Mouse (Mus musculus) megakaryocyte, adult 5-6 weeks (primary cell): ENCODE measurements at regions not wholly inside any gene's neighbourhood (a gene's known extent, or its start where the extent isn't known, plus 50 kb on each side); places are given as distances from the start of the nearest gene placed in this dataset.

Experiments
- ATAC-seq: 2 replicates; pipeline ENCODE4 v1.8.0; 2016; ENCODE audit warnings: mild to moderate bottlenecking, inconsistent platforms; ENCODE audit not compliant: poor library complexity, severe bottlenecking

DNA sequence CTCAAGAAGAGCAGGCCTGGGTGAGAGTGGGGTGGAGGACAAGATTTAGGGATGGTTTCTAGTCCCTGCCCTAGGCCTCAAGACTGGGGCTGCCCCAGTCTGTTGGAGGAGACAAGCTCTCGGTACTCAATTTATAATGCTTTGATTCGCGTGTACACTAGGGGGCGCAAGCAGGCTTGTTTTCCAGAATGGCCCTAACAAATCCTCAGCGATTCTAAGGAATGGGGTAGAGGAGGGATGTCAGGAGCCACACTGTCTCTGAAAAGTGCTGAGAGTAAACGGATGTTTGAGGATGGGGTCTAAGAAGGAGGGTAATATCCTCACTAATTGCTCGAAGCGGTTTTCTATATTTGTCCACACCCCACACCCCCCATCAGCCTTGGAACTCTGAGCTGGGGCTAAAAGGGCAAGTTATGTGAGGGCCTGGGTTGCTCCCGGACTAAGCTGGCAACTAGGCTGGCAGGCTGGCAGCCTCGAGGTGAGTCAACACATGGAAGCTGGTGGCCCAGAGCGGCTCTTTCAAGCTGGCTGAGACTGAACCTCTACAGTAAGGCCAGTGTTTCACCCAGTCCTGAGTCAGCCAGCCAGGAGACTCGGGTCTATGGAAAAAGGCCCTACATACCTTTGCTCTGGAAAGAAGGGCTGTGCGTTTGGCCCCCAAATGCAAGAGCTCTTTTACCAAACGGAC lies 176.7 kb downstream of the Ttc8 start:
- peak; percentile 69 for ATAC-seq

DNA sequence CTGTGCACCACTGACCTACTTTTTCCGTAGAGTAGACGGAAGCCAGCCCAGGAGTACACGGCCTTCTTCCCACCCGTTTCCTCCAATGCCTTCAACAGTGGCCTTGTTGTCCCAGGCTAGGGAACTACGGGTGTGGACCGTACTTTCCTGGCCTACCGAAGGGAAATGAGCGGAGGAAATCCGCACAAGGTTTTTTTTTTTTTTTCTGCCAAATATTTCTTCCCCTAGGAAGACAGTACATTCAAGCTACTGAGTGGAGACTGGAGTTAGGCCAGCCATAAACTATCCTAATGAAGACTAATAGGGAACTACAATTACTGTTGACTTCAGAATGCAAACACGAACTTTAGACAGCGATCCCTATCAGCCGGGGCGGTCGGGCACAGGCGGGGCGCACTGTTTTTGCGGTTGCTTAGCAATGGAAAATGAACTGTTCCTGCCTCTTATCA lies 177.3 kb downstream of the Ttc8 start:
- ATAC-seq = no peak

DNA sequence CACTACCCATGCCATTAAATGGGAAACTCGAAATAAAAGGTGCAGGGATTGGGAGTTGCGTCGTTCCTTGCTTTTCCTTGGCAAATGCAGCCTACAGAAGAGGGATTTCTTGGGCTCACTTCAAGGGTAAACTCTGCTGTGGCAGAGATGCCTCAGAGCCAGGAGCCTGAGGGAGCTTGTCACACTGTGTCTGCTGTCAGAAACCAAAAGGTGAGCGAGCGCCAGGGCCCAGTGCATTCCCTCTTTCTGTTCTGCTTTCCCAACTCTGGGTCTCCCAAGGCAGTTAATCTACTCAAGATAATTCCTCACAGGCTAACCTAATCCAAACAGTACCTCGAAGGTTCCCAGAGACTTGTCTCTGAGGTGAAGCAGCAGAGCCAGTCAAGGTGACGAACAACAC lies 179.5 kb downstream of the Ttc8 start:
- no peak for ATAC-seq

DNA sequence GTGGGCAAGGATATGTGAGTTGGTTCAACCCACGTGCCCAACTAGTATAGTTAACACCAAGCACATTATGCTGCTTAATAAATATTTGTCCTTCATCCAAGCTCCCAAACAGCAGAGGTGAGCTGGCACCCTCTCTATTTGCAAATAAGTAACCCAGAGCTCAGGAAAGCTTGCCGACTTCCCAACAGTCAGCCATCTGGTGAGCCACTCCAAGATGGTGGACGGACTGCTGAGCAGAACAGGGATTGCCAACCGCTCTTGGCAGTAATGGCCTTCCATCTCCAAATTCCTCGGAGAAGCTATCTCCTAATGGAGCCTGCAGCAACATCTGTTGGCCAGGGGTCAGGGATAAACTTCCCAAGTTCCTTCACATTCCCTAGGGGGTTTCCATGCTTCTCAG lies 188.2 kb downstream of the Ttc8 start:
- no peak for ATAC-seq

DNA sequence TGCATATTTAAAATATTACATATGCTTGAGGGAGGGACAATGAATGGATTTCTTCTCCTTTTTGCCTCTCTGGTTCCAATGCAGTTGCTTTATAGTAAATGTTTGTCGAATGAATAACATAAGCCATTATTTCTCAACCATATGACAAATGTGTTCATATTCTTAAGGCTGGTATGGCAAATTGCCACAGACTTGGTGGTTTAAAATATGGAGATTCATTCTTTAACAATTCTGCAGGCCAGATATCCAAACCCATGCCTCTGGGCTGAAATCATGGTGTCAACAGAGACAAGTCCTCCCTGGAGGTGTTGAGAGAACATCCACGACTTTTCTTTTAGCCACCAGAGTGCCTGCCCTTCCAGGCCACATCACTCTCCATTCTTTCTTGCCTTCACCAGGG lies 193.4 kb downstream of the Ttc8 start:
- no peak for ATAC-seq

DNA sequence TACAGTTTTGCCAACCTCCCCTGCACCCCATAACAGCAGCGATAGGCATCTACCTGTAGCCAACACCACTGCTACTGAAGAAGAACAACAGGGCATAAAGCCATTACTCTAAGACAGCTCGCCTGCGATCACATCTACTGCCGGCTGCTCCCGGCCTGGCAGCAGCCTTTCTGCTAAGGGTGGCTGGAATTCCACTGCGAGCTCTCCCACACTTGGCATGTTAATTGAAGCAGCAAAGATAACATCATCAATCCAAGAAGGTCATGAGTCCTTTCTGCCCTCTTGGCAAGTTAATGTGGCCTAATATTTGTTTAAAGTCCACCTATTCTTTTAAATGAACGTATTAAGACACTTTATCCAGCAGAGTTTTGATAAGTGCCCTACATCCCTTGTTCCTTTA lies 196.1 kb downstream of the Ttc8 start:
- ATAC-seq = no peak

DNA sequence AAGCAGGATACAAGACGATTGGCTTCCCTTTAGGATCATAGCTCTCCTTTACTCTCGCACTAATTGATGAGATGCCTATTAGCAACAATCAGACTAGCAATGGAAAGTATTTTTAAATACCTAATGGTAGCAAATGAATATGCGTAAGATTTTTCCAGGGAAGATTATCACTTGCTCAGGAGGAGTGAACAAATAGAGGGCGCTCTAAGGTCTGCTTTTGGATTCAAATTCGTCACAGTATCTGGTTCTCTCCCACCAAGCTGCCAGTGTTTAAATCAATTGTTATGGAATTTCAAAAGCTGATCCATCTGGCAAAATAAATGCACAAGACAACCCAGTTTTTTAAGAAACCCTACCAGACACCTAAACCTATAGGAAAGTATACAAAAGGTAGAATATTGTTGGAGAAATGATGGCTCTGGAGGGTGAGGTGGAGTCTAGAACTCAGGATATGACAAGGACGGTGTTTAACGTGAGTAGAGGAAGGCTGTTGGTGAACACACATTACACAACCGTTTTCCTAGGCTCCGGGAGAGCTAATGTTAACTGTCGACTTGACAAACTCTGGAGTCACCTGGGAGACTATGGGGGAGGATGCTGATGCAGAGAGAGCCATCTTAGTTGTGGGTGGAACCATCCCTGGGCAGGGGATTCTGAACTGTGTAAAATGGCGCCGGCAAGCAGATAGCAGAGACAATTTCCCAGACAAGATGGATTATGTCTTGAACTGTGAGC lies 198.2 kb downstream of the Ttc8 start:
- ATAC-seq = no peak

DNA sequence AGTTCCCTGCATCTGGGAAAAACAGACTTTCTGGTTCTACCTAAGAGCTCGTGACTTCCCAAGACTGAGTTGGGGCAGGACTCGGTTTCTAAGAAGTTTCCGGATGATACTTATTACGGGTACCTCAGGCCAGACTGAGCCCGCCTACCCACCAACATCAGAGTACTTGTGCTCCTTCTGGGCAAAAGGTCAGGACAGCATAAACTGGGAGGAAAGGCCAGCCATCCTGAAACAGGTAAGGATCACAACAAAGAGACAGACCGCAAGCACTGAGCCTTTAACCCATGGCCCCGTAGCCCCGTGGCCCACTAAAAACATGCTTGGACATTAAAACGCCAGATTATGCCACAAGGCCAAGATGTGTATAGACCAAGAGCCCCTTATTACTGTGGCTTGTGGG lies 199.6 kb downstream of the Ttc8 start:
- no peak for ATAC-seq

DNA sequence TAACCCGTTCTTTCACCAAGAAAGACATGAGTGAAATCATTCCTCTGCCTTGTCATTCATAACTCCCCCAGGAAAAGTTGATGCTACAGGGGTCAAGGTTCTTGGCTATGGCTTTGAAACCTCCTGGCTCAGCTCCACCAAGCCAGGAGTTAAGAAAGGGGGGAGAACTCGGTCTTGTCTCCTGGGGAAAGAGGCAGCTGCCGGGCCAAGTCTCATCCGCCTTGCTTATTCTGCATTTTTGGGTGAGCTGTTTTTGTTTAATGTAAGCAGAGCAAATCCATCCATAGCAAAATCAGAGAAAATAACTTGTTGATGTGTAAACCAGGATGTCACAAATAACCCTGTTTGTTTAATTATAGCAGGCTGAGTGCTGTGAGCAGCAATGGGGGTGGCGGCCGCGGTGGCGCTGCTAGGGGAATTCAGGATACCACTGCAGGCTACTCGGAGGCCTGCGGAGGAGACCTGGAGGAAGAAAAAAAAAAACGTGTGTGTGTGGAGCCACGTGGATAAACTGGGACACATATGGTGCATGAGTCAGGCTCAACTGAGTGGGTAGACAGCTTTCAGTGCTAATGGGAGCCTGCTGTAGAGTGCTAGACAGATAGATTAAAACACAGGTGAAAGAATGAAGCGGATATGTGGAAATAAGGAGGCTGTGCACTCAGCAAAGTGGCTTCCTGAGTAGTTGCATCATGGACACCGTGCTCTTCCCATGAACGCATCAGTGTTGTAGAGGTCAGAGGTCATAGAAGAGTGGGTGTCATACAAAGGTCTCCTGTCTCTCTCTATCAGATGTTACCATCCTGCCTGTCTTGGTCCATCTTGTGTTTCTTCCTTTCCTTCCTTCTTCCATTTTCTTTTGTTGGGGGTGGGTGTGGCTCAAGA lies 203.5 kb downstream of the Ttc8 start:
- ATAC-seq = no peak

DNA sequence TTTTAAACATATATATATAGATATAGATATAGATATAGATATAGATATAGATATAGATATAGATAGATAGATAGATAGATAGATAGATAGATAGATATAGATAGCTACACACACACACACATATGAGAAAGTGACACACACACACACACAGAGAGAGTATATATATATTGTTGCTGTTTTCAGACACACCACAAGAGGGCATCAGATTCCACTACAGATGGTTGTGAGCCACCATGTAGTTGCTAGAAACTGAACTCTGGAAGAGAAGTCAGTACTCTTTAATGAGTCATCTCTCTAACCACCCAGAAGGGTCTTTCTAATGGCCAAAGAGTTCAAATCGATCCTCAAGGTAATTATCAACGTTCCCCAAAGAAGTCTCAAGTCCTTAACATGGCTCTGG lies 205.8 kb downstream of the Ttc8 start:
- ATAC-seq = no peak
